Mouse (Mus musculus) liver (tissue): ENCODE results near the gene Arhgdia.

ENCODE experiments used
- DNase-seq: peaks from one replicate; pipeline ENCODE4 v3.0.0-alpha.2; 2020; ENCODE audit warnings: mixed read lengths

Arhgdia gene

GRCm38 (mm10) chr11:120549986-120550809, 31.2 kb downstream of the Arhgdia start:
- no peak for DNase-seq

- peak; percentile 94 for DNase-seq
Observed at GRCm38 (mm10) chr11:120549168-120549945, 32.1 kb downstream of the Arhgdia start, which contains the start of gene Mcrip1. Gene Mcrip1 (minus strand): TSS chr11:120549727.

GRCm38 (mm10) chr11:120548786-120549167, 32.6 kb downstream of the Arhgdia start:
- no peak for DNase-seq

- DNase-seq: no peak
Observed at GRCm38 (mm10) chr11:120548214-120548613, 33.2 kb downstream of the Arhgdia start.

DNA sequence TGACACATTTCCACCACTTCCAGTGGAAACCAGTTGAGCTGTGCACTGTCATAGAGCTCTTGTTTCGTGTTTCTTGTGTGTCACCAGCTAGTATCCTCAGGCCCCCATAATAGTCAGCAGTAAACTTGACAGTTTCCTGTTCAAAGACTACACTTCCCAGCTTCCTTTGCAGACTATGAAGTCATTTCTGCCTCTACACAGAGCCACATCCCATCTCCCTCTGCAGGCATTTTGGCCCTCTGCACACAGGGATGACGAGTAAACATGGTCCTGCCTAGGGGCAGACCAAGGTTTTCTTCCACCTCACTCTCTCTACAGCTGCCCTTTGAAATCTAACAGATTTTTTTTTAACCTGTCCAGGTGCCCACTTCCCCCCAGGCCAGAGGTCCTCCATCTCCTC, 34.0 kb downstream of the Arhgdia start:
- DNase-seq: no peak

GRCm38 (mm10) chr11:120545964-120546363, 35.5 kb downstream of the Arhgdia start:
- DNase-seq: no peak

GRCm38 (mm10) chr11:120542376-120542775, 39.0 kb downstream of the Arhgdia start:
- no peak for DNase-seq

DNA sequence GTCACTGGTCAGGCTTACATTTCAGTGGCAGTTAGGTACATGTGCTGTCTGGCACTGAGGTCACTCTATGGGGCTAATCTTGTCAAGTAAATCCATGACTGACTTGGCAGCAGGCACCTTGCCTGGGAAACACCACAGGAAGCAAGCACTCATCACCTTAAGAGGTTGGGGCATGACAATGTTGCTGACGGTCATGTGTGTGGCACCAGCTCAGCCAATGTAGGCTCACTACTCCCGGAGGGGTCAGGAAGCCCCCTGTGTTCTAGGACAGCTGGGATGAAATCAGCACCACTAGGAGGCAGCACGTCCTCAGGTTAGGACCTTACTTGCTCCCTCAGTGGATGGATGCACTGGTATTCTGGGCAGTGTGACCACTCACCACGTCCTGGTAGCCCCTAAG, 39.5 kb downstream of the Arhgdia start:
- no peak for DNase-seq

GRCm38 (mm10) chr11:120539285-120540014, 42.0 kb downstream of the Arhgdia start:
- peak; percentile 59 for DNase-seq

GRCm38 (mm10) chr11:120538955-120539284, 42.5 kb downstream of the Arhgdia start:
- no peak for DNase-seq

- DNase-seq: no peak
Observed at GRCm38 (mm10) chr11:120538485-120538884, 42.9 kb downstream of the Arhgdia start.

GRCm38 (mm10) chr11:120535804-120536203, 45.6 kb downstream of the Arhgdia start:
- DNase-seq: no peak

- no peak for DNase-seq
Observed at GRCm38 (mm10) chr11:120535145-120535544, 46.3 kb downstream of the Arhgdia start.

GRCm38 (mm10) chr11:120534093-120534492, 47.3 kb downstream of the Arhgdia start:
- DNase-seq: no peak

DNA sequence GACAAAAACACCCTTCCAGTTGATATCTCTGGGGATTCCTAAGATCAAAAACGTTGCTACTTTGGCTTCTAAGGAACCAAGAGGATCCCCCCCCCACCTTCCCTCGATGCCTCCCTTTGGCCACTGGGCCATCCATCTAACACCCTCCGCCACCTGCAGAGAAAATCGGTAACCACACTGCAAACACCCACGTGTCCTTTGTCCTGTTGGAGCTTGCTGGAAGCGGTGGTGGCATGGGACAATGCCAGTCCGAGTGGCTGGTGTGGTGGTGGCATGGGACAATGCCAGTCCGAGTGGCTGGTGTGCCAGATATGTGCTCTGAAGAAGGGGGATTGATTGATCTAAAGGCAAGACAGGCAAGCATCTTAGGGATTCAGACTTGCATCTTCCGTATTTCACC, 49.8 kb downstream of the Arhgdia start:
- no peak for DNase-seq

DNA sequence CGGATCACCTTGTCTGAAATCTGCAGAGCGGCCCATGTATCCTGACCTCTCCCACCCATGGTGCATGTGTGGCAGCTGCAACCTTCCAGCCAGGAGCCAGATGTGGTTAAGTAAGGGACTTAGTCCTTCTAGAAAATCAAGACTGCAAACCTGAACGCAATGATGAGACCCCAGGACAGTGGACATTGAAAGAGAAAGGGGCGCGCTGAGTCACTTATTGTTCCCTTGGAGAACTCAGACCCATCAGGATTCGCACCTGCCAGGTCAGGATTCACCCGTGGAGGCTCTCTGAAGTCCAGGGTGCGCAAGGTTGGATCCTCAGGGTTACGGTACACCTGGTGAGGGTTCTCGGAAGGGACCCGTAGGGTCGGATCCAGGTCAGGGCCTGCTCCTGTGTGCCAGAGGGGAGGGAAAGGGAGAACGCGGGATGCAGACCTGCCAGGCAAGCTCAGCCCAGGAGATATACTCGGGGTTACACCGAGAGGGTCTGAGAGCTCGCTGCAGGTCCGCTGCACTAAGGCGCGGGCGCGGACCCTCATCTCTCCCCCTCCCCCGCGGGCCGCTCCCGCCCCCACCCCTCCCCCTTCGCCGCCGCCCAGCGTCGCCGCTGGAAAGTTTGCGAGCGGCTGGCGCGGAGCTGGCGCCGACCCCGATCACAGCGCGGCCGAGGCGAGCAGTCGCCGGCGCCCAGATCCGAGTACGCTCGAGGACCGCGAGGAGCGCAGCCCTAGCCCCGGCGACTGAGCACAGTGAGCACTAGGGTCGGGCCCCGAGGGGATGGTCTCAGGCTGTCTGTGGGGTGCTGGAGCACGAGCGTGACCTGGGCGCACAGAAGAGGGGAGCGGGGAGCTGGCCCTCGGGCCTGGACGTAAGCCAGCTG, 51.1 kb downstream of the Arhgdia start, which contains the start of gene Gcgr:
Gcgr (plus strand) TSS at position 615 of the 880 bp plus-strand sequence.
- no peak for DNase-seq

DNA sequence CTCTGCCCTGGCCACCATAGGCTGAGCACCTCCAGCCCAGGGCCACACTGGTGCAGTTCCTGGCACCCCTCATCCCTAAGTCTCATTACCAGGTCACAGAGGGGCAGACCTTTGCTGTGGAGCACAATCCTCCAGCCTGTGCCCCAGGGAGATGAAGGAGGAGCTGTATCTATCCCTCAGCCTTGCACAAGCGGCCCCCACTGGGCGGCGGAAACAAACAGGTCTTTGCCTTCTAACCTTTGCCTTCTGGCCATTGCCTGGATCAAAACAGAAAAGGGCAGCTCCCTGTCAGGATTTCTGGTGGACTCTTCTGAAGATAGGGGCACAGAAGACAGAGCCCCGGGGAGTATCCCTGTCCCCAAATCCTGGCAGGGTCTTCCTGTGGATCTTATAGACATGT, 52.5 kb downstream of the Arhgdia start:
- peak; percentile 43 for DNase-seq
